Mouse (Mus musculus) heart, adult 2 months (tissue): Measurements from ENCODE around the gene Pkp4.

ENCODE experiments used
- CTCF ChIP-seq: fragments of 200-600 bp; IDR thresholded peaks from 2 replicates; pipeline ENCODE4 v1.8.1; 2022; ENCODE audit warnings: antibody characterized with exemption, mild to moderate bottlenecking, moderate library complexity
- EP300 ChIP-seq: fragments of 200-500 bp; IDR thresholded peaks from 2 replicates; pipeline ENCODE4 v1.6.1; 2011; ENCODE audit warnings: low read depth, low read length, control low read depth; ENCODE audit not compliant: insufficient read depth
- POLR2A ChIP-seq: fragments of 200-500 bp; IDR thresholded peaks from 2 replicates; pipeline ENCODE4 v1.6.1; 2011; ENCODE audit warnings: mild to moderate bottlenecking, low read depth, low read length, control low read depth; ENCODE audit not compliant: insufficient read depth

- TF ChIP-seq CTCF (no peak), EP300 (peak; percentile 99), POLR2A (peak; percentile 53)
These were observed 241.3 kb downstream of the Pkp4 start for GRCm38 (mm10) chr2:59401841-59402461.
